Mouse (Mus musculus) liver, postnatal 0 days (tissue): ENCODE data around the gene Cbx6. TPM values are rescaled to one million over a fixed set of nuclear protein-coding genes. Genes with fewer than 3 reads are reported as not detected.

Experiments used
- ATAC-seq: fragments of 200-750 bp; cut with Nextera tagmentation; 2 replicates; pipeline ENCODE4 v1.8.0; 2017; ENCODE audit warnings: mild to moderate bottlenecking, moderate library complexity
- DNase-seq: peaks from one replicate; pipeline ENCODE4 v3.0.0-alpha.2; 2016
- H3K27ac ChIP-seq: fragments of 300-500 bp; sonication (generic); 2 replicates; pipeline ENCODE4 v1.5.1; 2014; ENCODE audit warnings: antibody characterized with exemption, moderate library complexity, mild to moderate bottlenecking, low read depth
- H3K27me3 ChIP-seq: fragments of 300-500 bp; sonication (generic); 2 replicates; pipeline ENCODE4 v1.6.1; 2014; ENCODE audit warnings: low read length, control low read depth, mixed read lengths; ENCODE audit not compliant: insufficient read depth
- H3K36me3 ChIP-seq: fragments of 300-500 bp; sonication (generic); replicated peaks from 2 replicates; pipeline ENCODE4 v1.6.1; 2014; ENCODE audit warnings: mild to moderate bottlenecking, control low read depth, low read length, moderate library complexity, mixed read lengths; ENCODE audit not compliant: insufficient read depth
- H3K4me1 ChIP-seq: fragments of 300-500 bp; sonication (generic); 2 replicates; pipeline ENCODE4 v1.6.1; 2014; ENCODE audit warnings: antibody characterized with exemption, mild to moderate bottlenecking, control low read depth; ENCODE audit not compliant: insufficient read depth
- H3K4me2 ChIP-seq: fragments of 300-500 bp; sonication (generic); 2 replicates; pipeline ENCODE4 v1.6.1; 2014; ENCODE audit warnings: low read depth, mild to moderate bottlenecking, low read length, moderate library complexity, mixed read lengths
- H3K4me3 ChIP-seq: fragments of 300-500 bp; sonication (generic); 2 replicates; pipeline ENCODE4 v1.5.1; 2014; ENCODE audit warnings: low read depth, low read length
- H3K9ac ChIP-seq: fragments of 300-500 bp; sonication (generic); replicated peaks from 2 replicates; pipeline ENCODE4 v1.6.1; 2014; ENCODE audit warnings: mild to moderate bottlenecking, moderate library complexity
- H3K9me3 ChIP-seq: fragments of 300-500 bp; sonication (generic); 2 replicates; pipeline ENCODE4 v1.6.1; 2016; ENCODE audit warnings: mild to moderate bottlenecking, control low read depth, low read length, mixed read lengths
- CTCF ChIP-seq: sonication (generic); IDR thresholded peaks from 2 replicates; pipeline ENCODE4 v1.5.1; 2016; ENCODE audit warnings: antibody characterized with exemption, low read depth
- EP300 ChIP-seq: IDR thresholded peaks from 2 replicates; pipeline ENCODE4 v1.6.1; 2016; ENCODE audit warnings: antibody characterized with exemption, low read depth, mild to moderate bottlenecking
- WGBS: fragments of 180-500 bp; shearing (Covaris S2); extraction: QIAGEN DNeasy Blood & Tissue Kit; methylation state at CpG from one replicate; pipeline ENCODE4 v1.1.7; 2014; ENCODE audit not compliant: insufficient replicate concordance; 5-methylcytosine and 5-hydroxymethylcytosine counted together
- polyA plus RNA-seq: library from polyadenylated mRNA; unstranded; fragments of >200 nt; fragmentation: Nextera tagmentation; extraction: Ambion mirVana; gene quantifications from 2 replicates; pipeline ENCODE4 v1.2.1, GENCODE M21; 2015

Gene Cbx6
- polyA plus RNA-seq, 1 experiment from 2014 or later: 4.4 TPM

- H3K27ac ChIP-seq: peak overlapping the region; percentile 55; the same call in 1 of the 2 replicates
- peaks cover 2% of the 10 kb centered on the region; the same call in 1 of the 2 replicates for H3K27me3 ChIP-seq
- peak overlapping the region; percentile 72 for H3K9ac ChIP-seq
- H3K4me1 ChIP-seq: peaks cover 4% of the 10 kb centered on the region; the same call in 1 of the 2 replicates
- WGBS: 2% methylated on average over 41 of the region's 41 CpGs
- ATAC-seq: 0 out of 2 replicates have a peak, but pooled peaks have one; percentile 20
- no peaks in the 10 kb centered on the region for H3K9me3 ChIP-seq
- no peak for TF ChIP-seq CTCF
- no peak for TF ChIP-seq EP300
- peak overlapping the region; percentile 74 for H3K4me3 ChIP-seq
- H3K36me3 ChIP-seq: no peaks in the 10 kb centered on the region
- H3K4me2 ChIP-seq: peak overlapping the region; percentile 91
- DNase-seq: no peak
Measured at GRCm38 (mm10) chr15:79833251-79834050, 1.0 kb downstream of the Cbx6 start.

GRCm38 (mm10) chr15:79832064-79832900, 2.2 kb downstream of the Cbx6 start:
- 42% methylated on average over 18 of the region's 18 CpGs for WGBS
- 0 out of 2 replicates have a peak overlapping the region, but pooled peaks have one; percentile 74 for H3K4me3 ChIP-seq
- H3K27ac ChIP-seq: no peak overlapping the region
- peaks cover 4% of the 10 kb centered on the region; the same call in 1 of the 2 replicates for H3K4me1 ChIP-seq
- H3K27me3 ChIP-seq: peaks cover 2% of the 10 kb centered on the region; the same call in 1 of the 2 replicates
- DNase-seq: peak; percentile 80
- H3K36me3 ChIP-seq: no peaks in the 10 kb centered on the region
- H3K9me3 ChIP-seq: no peaks in the 10 kb centered on the region
- H3K9ac ChIP-seq: no peak overlapping the region
- no peak for ATAC-seq
- peak overlapping the region; percentile 91 for H3K4me2 ChIP-seq
- TF ChIP-seq CTCF (peak; percentile 93), EP300 (no peak)

- Histone ChIP-seq H3K4me1 (peaks cover 4% of the 10 kb centered on the region; the same call in 1 of the 2 replicates), H3K9me3 (no peaks in the 10 kb centered on the region), H3K27me3 (peaks cover 2% of the 10 kb centered on the region; the same call in 1 of the 2 replicates), H3K27ac (no peak overlapping the region), H3K4me2 (no peak overlapping the region), H3K9ac (no peak overlapping the region), H3K4me3 (no peak overlapping the region), H3K36me3 (no peaks in the 10 kb centered on the region)
- ATAC-seq (no peak), DNase-seq (peak; percentile 78)
- WGBS: 24% methylated on average over 4 of the region's 4 CpGs
- TF ChIP-seq CTCF (peak; percentile 93), EP300 (no peak)
Measured at GRCm38 (mm10) chr15:79830388-79830787, 4.1 kb downstream of the Cbx6 start.

GRCm38 (mm10) chr15:79829431-79829830, 5.1 kb downstream of the Cbx6 start:
- Histone ChIP-seq H3K4me3 (no peak overlapping the region), H3K9me3 (no peaks in the 10 kb centered on the region), H3K36me3 (no peaks in the 10 kb centered on the region), H3K27ac (no peak overlapping the region), H3K27me3 (peaks cover 2% of the 10 kb centered on the region; the same call in 1 of the 2 replicates), H3K4me2 (no peak overlapping the region), H3K4me1 (peaks cover 4% of the 10 kb centered on the region; the same call in 1 of the 2 replicates), H3K9ac (no peak overlapping the region)
- no peak for DNase-seq
- TF ChIP-seq EP300 (no peak), CTCF (no peak)
- WGBS: 74% methylated on average over 5 of the region's 5 CpGs
- ATAC-seq: no peak

GRCm38 (mm10) chr15:79828366-79829035, 6.0 kb downstream of the Cbx6 start:
- peaks cover 2% of the 10 kb centered on the region; the same call in 1 of the 2 replicates for H3K27me3 ChIP-seq
- H3K4me1 ChIP-seq: peaks cover 4% of the 10 kb centered on the region; the same call in 1 of the 2 replicates
- H3K27ac ChIP-seq: no peak overlapping the region
- DNase-seq (no peak), ATAC-seq (no peak)
- H3K9ac ChIP-seq: no peak overlapping the region
- 77% methylated on average over 46 of the region's 46 CpGs for WGBS
- H3K4me3 ChIP-seq: no peak overlapping the region
- H3K9me3 ChIP-seq: no peaks in the 10 kb centered on the region
- TF ChIP-seq EP300 (no peak), CTCF (peak; percentile 43)
- no peak overlapping the region for H3K4me2 ChIP-seq
- H3K36me3 ChIP-seq: no peaks in the 10 kb centered on the region

GRCm38 (mm10) chr15:79827778-79828210, 6.7 kb downstream of the Cbx6 start:
- DNase-seq (no peak), ATAC-seq (no peak)
- no peaks in the 10 kb centered on the region for H3K36me3 ChIP-seq
- H3K9ac ChIP-seq: no peak overlapping the region
- H3K4me3 ChIP-seq: no peak overlapping the region
- no peak overlapping the region for H3K27ac ChIP-seq
- H3K27me3 ChIP-seq: no peaks in the 10 kb centered on the region
- no peaks in the 10 kb centered on the region; the same call in 1 of the 2 replicates for H3K4me1 ChIP-seq
- WGBS: 92% methylated on average over 11 of the region's 11 CpGs
- no peaks in the 10 kb centered on the region for H3K9me3 ChIP-seq
- TF ChIP-seq EP300 (no peak), CTCF (no peak)
- H3K4me2 ChIP-seq: no peak overlapping the region
